Mouse (Mus musculus): ENCODE results near the gene Rrad. TPM values are rescaled to one million over a fixed set of nuclear protein-coding genes. Genes with fewer than 3 reads are reported as not detected.
A peak's percentile ranks its signal among the peaks of the same experiment; 100 is the strongest.

Gene Rrad
- polyA plus RNA-seq, 1 experiment from 2014 or later: 4.0 TPM

DNA sequence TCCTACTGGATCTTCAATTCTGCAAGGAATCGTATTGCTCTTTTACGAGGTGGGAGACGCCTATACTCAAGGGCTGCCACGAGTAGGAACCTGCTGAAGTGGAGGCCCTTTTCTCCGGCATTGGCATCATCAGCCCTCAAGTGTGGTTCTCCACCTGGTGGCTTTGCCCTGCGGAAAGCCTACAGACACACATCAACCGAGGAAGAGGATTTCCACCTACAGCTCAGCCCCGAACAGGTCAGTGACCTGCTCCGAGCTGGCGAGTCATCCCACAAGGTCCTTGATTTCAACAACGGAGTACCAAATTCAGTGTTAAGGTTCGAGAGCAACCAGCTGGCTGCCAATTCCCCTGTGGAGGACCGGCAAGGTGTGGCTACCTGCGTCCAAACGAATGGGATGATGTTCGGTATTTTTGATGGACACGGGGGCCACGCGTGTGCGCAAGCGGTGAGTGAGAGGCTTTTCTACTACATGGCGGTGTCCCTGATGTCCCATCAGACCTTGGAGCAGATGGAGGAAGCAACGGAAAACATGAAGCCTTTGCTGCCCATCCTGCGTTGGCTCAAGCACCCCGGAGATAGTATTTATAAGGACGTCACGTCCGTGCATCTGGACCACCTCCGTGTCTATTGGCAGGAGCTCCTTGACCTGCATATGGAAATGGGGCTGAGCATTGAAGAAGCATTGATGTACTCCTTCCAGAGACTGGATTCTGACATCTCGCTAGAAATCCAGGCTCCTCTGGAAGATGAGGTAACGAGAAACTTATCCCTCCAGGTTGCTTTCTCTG lies 37.4 kb downstream of the Rrad start:
- Histone ChIP-seq H3K36me3 (peaks cover 31% of the 10 kb centered on the region), H3K4me2 (no peak overlapping the region), H3K27ac (no peak overlapping the region), H3K9me3 (no peaks in the 10 kb centered on the region), H3K4me3 (no peak overlapping the region), H3K4me1 (replicated peaks) (peaks cover 15% of the 10 kb centered on the region), H3K27me3 (no peaks in the 10 kb centered on the region), H3K9ac (no peak overlapping the region)
- 95% methylated on average over 31 of the region's 31 CpGs for WGBS
- no peak for ATAC-seq (ENCODE audit: low FRiP score)

DNA sequence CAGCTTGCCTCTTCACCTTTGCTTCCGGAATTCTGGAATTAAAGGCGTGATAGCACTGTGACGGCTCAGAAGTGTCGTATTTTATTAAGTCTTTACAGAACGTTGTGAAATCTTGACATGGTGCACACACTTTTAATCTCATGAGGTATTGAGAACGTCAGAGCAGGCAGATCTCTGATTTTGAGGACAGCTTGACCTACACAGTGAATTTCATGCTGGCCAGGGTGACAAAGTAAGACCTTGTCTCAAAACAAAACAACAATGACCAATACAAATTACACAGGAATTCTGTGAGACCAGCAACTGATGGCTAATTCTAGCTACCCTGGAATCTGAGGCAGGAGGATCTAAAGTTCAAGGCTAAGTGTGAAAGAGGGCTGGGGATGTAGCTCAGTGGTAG lies 38.6 kb downstream of the Rrad start:
- ATAC-seq (ENCODE audit: low FRiP score): no peak
- Histone ChIP-seq H3K4me1 (replicated peaks) (peaks cover 15% of the 10 kb centered on the region), H3K9me3 (no peaks in the 10 kb centered on the region), H3K36me3 (peaks cover 31% of the 10 kb centered on the region), H3K4me2 (peak overlapping the region; percentile 89), H3K27ac (no peak overlapping the region), H3K27me3 (no peaks in the 10 kb centered on the region), H3K4me3 (peak overlapping the region; percentile 74; the same call in 1 of the 2 replicates), H3K9ac (no peak overlapping the region)
- WGBS: 76% methylated on average over 6 of the region's 6 CpGs

DNA sequence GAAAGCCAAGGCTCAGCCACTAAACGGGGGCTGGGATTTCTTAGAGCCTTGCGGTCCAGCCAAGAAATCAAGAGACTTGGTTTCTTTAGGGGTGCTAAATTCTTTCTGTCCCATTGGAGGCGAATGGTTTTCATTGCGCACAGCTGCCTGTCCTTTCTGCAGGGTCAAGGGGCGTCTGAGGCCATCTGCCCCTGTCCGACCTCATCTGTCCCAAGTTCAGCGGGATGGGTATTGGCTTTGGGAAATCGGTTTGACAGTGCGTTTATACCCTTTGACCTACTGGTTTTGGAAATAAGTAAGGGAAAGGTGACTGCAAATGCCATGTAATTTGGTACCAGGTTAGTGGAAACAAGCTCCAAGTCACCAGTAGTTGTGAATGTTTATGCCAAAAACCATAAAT lies 39.3 kb downstream of the Rrad start:
- peak overlapping the region; percentile 74 for H3K4me3 ChIP-seq
- H3K9ac ChIP-seq: peak overlapping the region; percentile 82
- WGBS: 3% methylated on average over 9 of the region's 9 CpGs
- H3K27ac ChIP-seq: peak overlapping the region; percentile 91
- H3K9me3 ChIP-seq: no peaks in the 10 kb centered on the region
- peak overlapping the region; percentile 89 for H3K4me2 ChIP-seq
- H3K36me3 ChIP-seq: peaks cover 31% of the 10 kb centered on the region
- H3K4me1 ChIP-seq (replicated peaks): peaks cover 15% of the 10 kb centered on the region
- H3K27me3 ChIP-seq: no peaks in the 10 kb centered on the region
- no peak for ATAC-seq (ENCODE audit: low FRiP score)

DNA sequence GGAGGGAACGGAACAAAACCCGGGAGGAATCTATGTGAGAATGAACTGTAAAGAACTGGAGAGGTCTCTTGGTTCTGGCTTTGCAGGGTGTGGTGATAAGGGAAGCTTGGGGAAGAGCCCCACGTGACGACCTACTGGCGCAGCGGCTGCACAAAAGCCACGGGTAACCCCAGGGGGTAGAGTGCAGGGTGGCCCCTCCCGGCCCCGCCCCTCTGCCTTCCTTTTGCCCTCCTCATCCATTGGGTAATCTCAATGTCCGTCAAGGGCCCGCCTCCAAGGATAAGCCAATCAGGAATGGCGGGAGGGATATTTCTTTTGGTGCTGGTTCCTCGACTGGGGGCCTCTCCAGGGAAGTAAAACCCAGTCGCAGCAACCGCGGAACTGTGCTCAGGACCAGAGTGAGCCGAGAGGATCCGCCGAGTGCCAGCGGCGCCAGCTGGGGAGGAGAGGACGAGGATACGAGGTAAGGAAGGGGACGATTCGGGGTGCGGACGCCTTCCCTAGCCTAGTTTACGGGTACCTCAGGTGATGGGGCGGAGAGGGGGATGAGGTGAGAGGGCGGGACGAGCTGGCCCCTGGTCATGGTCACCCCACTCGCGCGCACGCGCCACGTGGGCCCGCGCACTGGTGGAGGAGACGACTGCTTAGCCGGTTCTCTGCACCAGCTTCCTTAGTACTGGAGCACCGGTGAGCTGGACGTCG lies 39.8 kb downstream of the Rrad start, which contains the start of gene Pdp2:
Gene Pdp2 (plus strand): TSS at position 319 of the 702 bp plus-strand sequence.
- WGBS: under 1% methylated on average over 44 of the region's 44 CpGs
- Histone ChIP-seq H3K36me3 (peaks cover 25% of the 10 kb centered on the region), H3K27me3 (no peaks in the 10 kb centered on the region), H3K4me2 (peak within 1 kb of the TSS; percentile 89), H3K27ac (peak within 1 kb of the TSS; percentile 91), H3K4me1 (replicated peaks) (peaks cover 15% of the 10 kb centered on the region), H3K9ac (peak within 1 kb of the TSS; percentile 82), H3K4me3 (peak within 1 kb of the TSS; percentile 74), H3K9me3 (no peaks in the 10 kb centered on the region)
- ATAC-seq (ENCODE audit: low FRiP score): peak; percentile 98

- peaks cover under 1% of the 10 kb centered on the region; the same call in 1 of the 2 replicates for H3K9me3 ChIP-seq
- H3K4me1 ChIP-seq (replicated peaks): peaks cover 15% of the 10 kb centered on the region
- 92% methylated on average over 3 of the region's 3 CpGs for WGBS
- H3K27me3 ChIP-seq: no peaks in the 10 kb centered on the region
- H3K36me3 ChIP-seq: peaks cover 18% of the 10 kb centered on the region
- no peak overlapping the region for H3K4me3 ChIP-seq
- H3K9ac ChIP-seq: no peak overlapping the region
- H3K27ac ChIP-seq: no peak overlapping the region
- no peak overlapping the region for H3K4me2 ChIP-seq
- ATAC-seq (ENCODE audit: low FRiP score): no peak
Observed at GRCm38 (mm10) chr8:104590284-104590683, 40.8 kb downstream of the Rrad start.

- no peak overlapping the region for H3K4me2 ChIP-seq
- no peaks in the 10 kb centered on the region for H3K4me1 ChIP-seq (replicated peaks)
- no peaks in the 10 kb centered on the region for H3K36me3 ChIP-seq
- H3K27me3 ChIP-seq: no peaks in the 10 kb centered on the region
- H3K4me3 ChIP-seq: no peak overlapping the region
- no peak overlapping the region for H3K27ac ChIP-seq
- peaks cover 12% of the 10 kb centered on the region for H3K9me3 ChIP-seq
- ATAC-seq (ENCODE audit: low FRiP score): no peak
- H3K9ac ChIP-seq: no peak overlapping the region
- WGBS: 80% methylated on average over 1 of the region's 1 CpGs
Observed at GRCm38 (mm10) chr8:104584522-104584921, 46.6 kb downstream of the Rrad start.

Other genes with a start within 250 kb of the Rrad start
- gene Cmtm4, start 235.5 kb downstream of the Rrad start, polyA plus RNA-seq (2015; fragmentation: Nextera tagmentation; extraction: Ambion mirVana): 2.1 and 2.3 TPM in 2 replicates
- gene Dync1li2, start 188.3 kb downstream of the Rrad start, polyA plus RNA-seq (2015; fragmentation: Nextera tagmentation; extraction: Ambion mirVana): 115 and 120 TPM in 2 replicates
- 0.35 and 0.36 TPM in 2 replicates for gene Terb1, start 121.4 kb downstream of the Rrad start, polyA plus RNA-seq (2015; fragmentation: Nextera tagmentation; extraction: Ambion mirVana)
- gene Nae1, start 96.7 kb downstream of the Rrad start, polyA plus RNA-seq (2015; fragmentation: Nextera tagmentation; extraction: Ambion mirVana): 109 and 115 TPM in 2 replicates
- 2.1 and 2.8 TPM in 2 replicates for gene Car7, start 96.6 kb downstream of the Rrad start, polyA plus RNA-seq (2015; fragmentation: Nextera tagmentation; extraction: Ambion mirVana)
- gene Pdp2, start 39.9 kb downstream of the Rrad start, polyA plus RNA-seq (2015; fragmentation: Nextera tagmentation; extraction: Ambion mirVana): 16.7 and 17.6 TPM in 2 replicates
- not detected in 2 replicates for gene Cdh16, start 6.9 kb downstream of the Rrad start, polyA plus RNA-seq (2015; fragmentation: Nextera tagmentation; extraction: Ambion mirVana)
- gene Ciao2b, start 10.6 kb upstream of the Rrad start, polyA plus RNA-seq (2015; fragmentation: Nextera tagmentation; extraction: Ambion mirVana): 131 and 134 TPM in 2 replicates
- gene Ces2a, start 102.7 kb upstream of the Rrad start, polyA plus RNA-seq (2015; fragmentation: Nextera tagmentation; extraction: Ambion mirVana): not detected in 2 replicates
- 0.30 and 0.38 TPM in 2 replicates for gene Ces2b, start 200.2 kb upstream of the Rrad start, polyA plus RNA-seq (2015; fragmentation: Nextera tagmentation; extraction: Ambion mirVana)
- gene Ces2c, start 215.7 kb upstream of the Rrad start, polyA plus RNA-seq (2015; fragmentation: Nextera tagmentation; extraction: Ambion mirVana): not detected in 2 replicates

All from hindbrain, embryonic 13.5 days (tissue).